Mouse (Mus musculus) spleen, adult 2 months (tissue): ENCODE measurements around the gene Scyl3.

Experiments
- CTCF ChIP-seq: fragments of 200-500 bp; IDR thresholded peaks from 2 replicates; pipeline ENCODE4 v1.5.1; 2011; ENCODE audit warnings: mild to moderate bottlenecking, inconsistent platforms; ENCODE audit not compliant: insufficient read depth, insufficient read length, insufficient replicate concordance; ENCODE audit errors: extremely low read depth
- POLR2A ChIP-seq: fragments of 200-500 bp; IDR thresholded peaks from 2 replicates; pipeline ENCODE4 v1.6.1; 2011; ENCODE audit warnings: low read depth, low read length, inconsistent platforms

GRCm38 (mm10) chr1:163900168-163900567 lies 28.7 kb upstream of the Scyl3 start:
- no peak for TF ChIP-seq CTCF
- no peak for TF ChIP-seq POLR2A
